In genomic region chr2:162931123-162931673, GRCm38 (mm10) we compare ENCODE assay signal across 7 mouse cellular contexts. TPM values are rescaled to one million over a fixed set of nuclear protein-coding genes. Genes with fewer than 3 reads are reported as not detected.
A peak's percentile ranks its signal among the peaks of the same experiment; 100 is the strongest.
DNase-seq lines count a peak whose midpoint lies in the region; ATAC-seq lines count a peak whose summit lies in the region.

Gene Srsf6, plus strand, starts transcription at chr2:162931528.

- H3K27ac ChIP-seq in embryonic facial prominence, embryonic 12.5 days: peak within 1 kb of the TSS; percentile 97
- peak within 1 kb of the TSS; percentile 96 for H3K27ac ChIP-seq in limb, embryonic 11.5 days (replicated peaks; ENCODE audit: low read depth, low read length)
- H3K27ac ChIP-seq in midbrain, embryonic 14.5 days (replicated peaks; ENCODE audit: low read depth, low read length): peak within 1 kb of the TSS; percentile 100

- H3K9me3 ChIP-seq in embryonic facial prominence, embryonic 12.5 days: no peaks in the 10 kb centered on the region
- no peaks in the 10 kb centered on the region for H3K9me3 ChIP-seq in limb, embryonic 11.5 days (ENCODE audit: control insufficient read depth, low read length)
- no peaks in the 10 kb centered on the region for H3K9me3 ChIP-seq in midbrain, embryonic 14.5 days (ENCODE audit: control insufficient read depth, low read length)

- peak within 1 kb of the TSS; percentile 89 for H3K4me2 ChIP-seq in embryonic facial prominence, embryonic 12.5 days (replicated peaks)
- H3K4me2 ChIP-seq in limb, embryonic 11.5 days (ENCODE audit: low read depth, severe bottlenecking): peak within 1 kb of the TSS; percentile 72
- H3K4me2 ChIP-seq in midbrain, embryonic 14.5 days (ENCODE audit: low read length): peak within 1 kb of the TSS; percentile 79

- H3K9ac ChIP-seq in embryonic facial prominence, embryonic 12.5 days: peak within 1 kb of the TSS; percentile 100
- peak within 1 kb of the TSS; percentile 100 for H3K9ac ChIP-seq in limb, embryonic 11.5 days (ENCODE audit: low read length)
- H3K9ac ChIP-seq in midbrain, embryonic 14.5 days (replicated peaks; ENCODE audit: low read length): peak within 1 kb of the TSS; percentile 100

- peaks cover 8% of the 10 kb centered on the region for H3K4me1 ChIP-seq in embryonic facial prominence, embryonic 12.5 days
- H3K4me1 ChIP-seq in limb, embryonic 11.5 days (ENCODE audit: control insufficient read depth, insufficient read depth, low read length): peaks cover 3% of the 10 kb centered on the region; the same call in 1 of the 2 replicates
- H3K4me1 ChIP-seq in midbrain, embryonic 14.5 days (ENCODE audit: control insufficient read depth, insufficient read depth, low read length): peaks cover 14% of the 10 kb centered on the region

- ATAC-seq in embryonic facial prominence, embryonic 12.5 days (ENCODE audit: insufficient number of reproducible peaks, insufficient read depth, low FRiP score, low TSS enrichment): peak; percentile 86
- ATAC-seq in limb, embryonic 11.5 days (ENCODE audit: insufficient number of reproducible peaks, low FRiP score, low TSS enrichment, low read depth): peak; percentile 88
- peak; percentile 94 for ATAC-seq in midbrain, embryonic 14.5 days (ENCODE audit: low FRiP score, low TSS enrichment)

- 0% methylated on average over 47 of the region's 68 CpGs for WGBS in embryonic facial prominence, embryonic 12.5 days
- WGBS in limb, embryonic 11.5 days: under 1% methylated on average over 66 of the region's 68 CpGs
- under 1% methylated on average over 68 of the region's 68 CpGs for WGBS in midbrain, embryonic 14.5 days

- peaks cover 34% of the 10 kb centered on the region for H3K36me3 ChIP-seq in embryonic facial prominence, embryonic 12.5 days
- peaks cover 12% of the 10 kb centered on the region for H3K36me3 ChIP-seq in limb, embryonic 11.5 days (ENCODE audit: control insufficient read depth, insufficient read depth, low read length)
- H3K36me3 ChIP-seq in midbrain, embryonic 14.5 days (ENCODE audit: control insufficient read depth, insufficient read depth, low read length): peaks cover 34% of the 10 kb centered on the region

- H3K27me3 ChIP-seq in embryonic facial prominence, embryonic 12.5 days: no peaks in the 10 kb centered on the region
- H3K27me3 ChIP-seq in limb, embryonic 11.5 days (ENCODE audit: control insufficient read depth, insufficient read depth, low read length): no peaks in the 10 kb centered on the region
- H3K27me3 ChIP-seq in midbrain, embryonic 14.5 days (ENCODE audit: control insufficient read depth, insufficient read depth, low read length): no peaks in the 10 kb centered on the region

- DNase-seq in adrenal gland, postnatal 25 days: peak; percentile 89
- peak; percentile 100 for DNase-seq in heart, adult 11 months
- peak; percentile 92 for DNase-seq in kidney, adult 18-20 months
- DNase-seq in limb, embryonic 11.5 days (ENCODE audit: low spot score): peak; percentile 88
- peak; percentile 99 for DNase-seq in midbrain, embryonic 14.5 days
- peak; percentile 78 to 89 for DNase-seq in spleen, adult 18-20 months

- H3K4me3 ChIP-seq in embryonic facial prominence, embryonic 12.5 days: peak within 1 kb of the TSS; percentile 100
- H3K4me3 ChIP-seq in limb, embryonic 11.5 days (ENCODE audit: low read depth, low read length): peak within 1 kb of the TSS; percentile 98
- peak within 1 kb of the TSS; percentile 100 for H3K4me3 ChIP-seq in midbrain, embryonic 14.5 days (replicated peaks; ENCODE audit: low read depth, low read length)

RNA-seq across cellular contexts. Expression of gene Srsf6, which starts in this region (rescaled TPM):
- 232 and 238 TPM in 2 replicates for total RNA-seq in adrenal gland, postnatal 25 days (2021)
- polyA plus RNA-seq in embryonic facial prominence, embryonic 12.5 days (2016; fragmentation: Nextera tagmentation; extraction: Ambion mirVana): 255 and 274 TPM in 2 replicates
- polyA plus RNA-seq in limb, embryonic 11.5 days (2014; fragmentation: Nextera tagmentation; extraction: Ambion mirVana): 322 and 333 TPM in 2 replicates
- 144 and 175 TPM in 2 replicates for polyA plus RNA-seq in midbrain, embryonic 14.5 days (2014; fragmentation: Nextera tagmentation; extraction: Ambion mirVana)

Comparison
In these comparisons a context has a peak if more than half of its experiments do, and no peak if none do; other contexts are left out.
1. Peak in every context shown above with its lines: DNase-seq, ATAC-seq, H3K4me3 ChIP-seq and H3K27ac ChIP-seq.